Mouse (Mus musculus): ENCODE results near the gene Brap.
A peak's percentile ranks its signal among the peaks of the same experiment; 100 is the strongest.

The Brap gene

GRCm38 (mm10) chr5:121718462-121718861, 58.1 kb downstream of the Brap start:
- H3K36me3 ChIP-seq (ENCODE audit: control insufficient read depth, insufficient read depth, low read length, poor library complexity, severe bottlenecking) = no peaks in the 10 kb centered on the region
- DNase-seq (ENCODE audit: low read depth, low spot score) = no peak

GRCm38 (mm10) chr5:121720888-121721585, 60.7 kb downstream of the Brap start:
- peak; percentile 33 for DNase-seq (ENCODE audit: low read depth, low spot score)

More at GRCm38 (mm10) chr5:121718462-121718861, 58.1 kb downstream of the Brap start:
- no peaks in the 10 kb centered on the region for H3K27me3 ChIP-seq (ENCODE audit: control insufficient read depth, insufficient read depth, low read length, poor library complexity, severe bottlenecking)

GRCm38 (mm10) chr5:121721841-121722240, 61.5 kb downstream of the Brap start:
- no peaks in the 10 kb centered on the region for H3K27me3 ChIP-seq (ENCODE audit: control insufficient read depth, insufficient read depth, low read length, poor library complexity, severe bottlenecking)
- H3K36me3 ChIP-seq (ENCODE audit: control insufficient read depth, insufficient read depth, low read length, poor library complexity, severe bottlenecking) = no peaks in the 10 kb centered on the region
- no peak for DNase-seq (ENCODE audit: low read depth, low spot score)

More at GRCm38 (mm10) chr5:121720888-121721585, 60.7 kb downstream of the Brap start:
- no peaks in the 10 kb centered on the region for H3K27me3 ChIP-seq (ENCODE audit: control insufficient read depth, insufficient read depth, low read length, poor library complexity, severe bottlenecking)
- no peaks in the 10 kb centered on the region for H3K36me3 ChIP-seq (ENCODE audit: control insufficient read depth, insufficient read depth, low read length, poor library complexity, severe bottlenecking)

- no peaks in the 10 kb centered on the region for H3K27me3 ChIP-seq (ENCODE audit: control insufficient read depth, insufficient read depth, low read length, poor library complexity, severe bottlenecking)
- DNase-seq (ENCODE audit: low read depth, low spot score) = no peak
- H3K36me3 ChIP-seq (ENCODE audit: control insufficient read depth, insufficient read depth, low read length, poor library complexity, severe bottlenecking) = no peaks in the 10 kb centered on the region
These were observed 64.3 kb downstream of the Brap start for GRCm38 (mm10) chr5:121724678-121725077.

GRCm38 (mm10) chr5:121730057-121730456, 69.7 kb downstream of the Brap start:
- no peak for DNase-seq (ENCODE audit: low read depth, low spot score)
- H3K27me3 ChIP-seq (ENCODE audit: control insufficient read depth, insufficient read depth, low read length, poor library complexity, severe bottlenecking) = no peaks in the 10 kb centered on the region
- no peaks in the 10 kb centered on the region; the same call in 1 of the 2 replicates for H3K36me3 ChIP-seq (ENCODE audit: control insufficient read depth, insufficient read depth, low read length, poor library complexity, severe bottlenecking)

- Histone ChIP-seq H3K27me3 (ENCODE audit: control insufficient read depth, insufficient read depth, low read length, poor library complexity, severe bottlenecking) (no peaks in the 10 kb centered on the region), H3K36me3 (ENCODE audit: control insufficient read depth, insufficient read depth, low read length, poor library complexity, severe bottlenecking) (no peaks in the 10 kb centered on the region; the same call in 1 of the 2 replicates)
- no peak for DNase-seq (ENCODE audit: low read depth, low spot score)
These were observed 76.3 kb downstream of the Brap start for GRCm38 (mm10) chr5:121736641-121737040.

Measured in splenic B cell, adult 2 months (primary cell).